Mouse (Mus musculus): Measurements from ENCODE around the gene Napb. TPM values are rescaled to one million over a fixed set of nuclear protein-coding genes. Genes with fewer than 3 reads are reported as not detected.

Napb gene
- polyA plus RNA-seq, 1 experiment from 2014 or later: 0.39 TPM

DNA sequence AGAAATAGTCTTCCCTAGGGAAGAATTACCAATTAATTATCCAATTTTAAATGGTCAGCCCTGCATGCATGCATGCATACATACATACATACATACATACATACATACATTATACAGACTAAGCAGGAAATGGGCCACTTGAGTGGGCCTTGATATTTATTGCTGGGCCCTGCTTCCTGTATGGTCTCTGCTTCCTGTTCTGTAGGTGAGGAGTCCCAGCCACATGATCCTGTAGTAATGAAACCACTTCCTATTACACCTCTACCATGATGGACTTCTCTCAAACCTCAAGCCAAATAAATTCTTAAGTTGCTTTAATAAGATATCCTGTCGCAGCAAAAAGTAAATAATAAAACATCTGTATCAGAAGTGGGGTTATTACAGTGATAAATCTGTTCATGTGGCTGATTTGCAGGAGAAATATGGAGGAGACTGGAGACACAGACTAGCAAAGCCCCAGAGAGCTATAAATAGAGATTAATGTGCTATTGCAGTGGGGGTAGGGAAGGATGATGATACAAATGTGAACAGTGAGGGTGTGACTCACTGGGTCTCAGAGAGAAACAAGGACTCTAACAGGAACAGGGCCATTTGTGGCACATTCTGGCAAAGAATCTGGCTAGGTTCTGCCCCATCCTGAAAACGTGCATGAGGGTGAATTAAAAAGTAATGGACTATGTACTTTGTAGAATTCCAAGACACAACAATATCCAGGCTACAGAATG is 12.8 kb downstream of the Napb start:
- TF ChIP-seq EP300 (IDR thresholded peaks at IDR 0.05; ENCODE audit: low read depth): no peak
- no peak for TF ChIP-seq CTCF (IDR thresholded peaks at IDR 0.05; ENCODE audit: low read depth)
- Histone ChIP-seq H3K27me3 (ENCODE audit: insufficient read depth, low read length) (no peaks in the 10 kb centered on the region), H3K9me3 (ENCODE audit: low read length) (no peaks in the 10 kb centered on the region), H3K27ac (ENCODE audit: low read depth) (no peak overlapping the region), H3K4me3 (ENCODE audit: low read depth, low read length) (no peak overlapping the region), H3K4me1 (ENCODE audit: insufficient read depth) (no peaks in the 10 kb centered on the region), H3K36me3 (replicated peaks; ENCODE audit: insufficient read depth, low read length) (no peaks in the 10 kb centered on the region), H3K9ac (replicated peaks) (no peak overlapping the region), H3K4me2 (ENCODE audit: low read depth, low read length) (no peak overlapping the region)
- DNase-seq: no peak
- ATAC-seq: no peak
- WGBS (ENCODE audit: insufficient replicate concordance): 36% methylated on average over 2 of the region's 2 CpGs

DNA sequence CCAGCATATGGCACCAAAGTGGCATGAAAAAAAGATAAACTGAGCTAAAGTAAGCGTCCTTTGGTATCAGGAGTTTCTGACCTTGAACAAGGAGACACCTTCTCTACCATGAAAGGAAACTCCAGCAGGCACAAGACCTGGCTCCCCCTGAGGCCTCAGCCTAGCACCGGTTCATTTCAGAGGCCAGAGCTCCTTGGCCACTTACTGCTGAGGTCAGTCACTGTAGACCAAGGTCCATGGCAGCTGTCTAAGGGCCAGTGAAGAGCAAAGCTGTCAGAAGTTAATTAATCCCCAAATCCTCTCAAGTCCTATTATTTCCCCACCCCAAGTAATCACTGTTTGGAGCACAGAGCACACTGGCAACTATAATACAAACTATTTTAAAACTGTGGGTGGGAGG is 15.2 kb downstream of the Napb start:
- H3K36me3 ChIP-seq (replicated peaks; ENCODE audit: insufficient read depth, low read length): no peaks in the 10 kb centered on the region
- no peaks in the 10 kb centered on the region for H3K27me3 ChIP-seq (ENCODE audit: insufficient read depth, low read length)
- no peaks in the 10 kb centered on the region for H3K4me1 ChIP-seq (ENCODE audit: insufficient read depth)
- H3K27ac ChIP-seq (ENCODE audit: low read depth): no peak overlapping the region
- WGBS (ENCODE audit: insufficient replicate concordance): 70% methylated on average over 2 of the region's 2 CpGs
- H3K4me3 ChIP-seq (ENCODE audit: low read depth, low read length): no peak overlapping the region
- H3K9ac ChIP-seq (replicated peaks): no peak overlapping the region
- DNase-seq: no peak
- no peak for ATAC-seq
- no peaks in the 10 kb centered on the region for H3K9me3 ChIP-seq (ENCODE audit: low read length)
- H3K4me2 ChIP-seq (ENCODE audit: low read depth, low read length): no peak overlapping the region
- TF ChIP-seq EP300 (IDR thresholded peaks at IDR 0.05; ENCODE audit: low read depth) (no peak), CTCF (IDR thresholded peaks at IDR 0.05; ENCODE audit: low read depth) (no peak)

DNA sequence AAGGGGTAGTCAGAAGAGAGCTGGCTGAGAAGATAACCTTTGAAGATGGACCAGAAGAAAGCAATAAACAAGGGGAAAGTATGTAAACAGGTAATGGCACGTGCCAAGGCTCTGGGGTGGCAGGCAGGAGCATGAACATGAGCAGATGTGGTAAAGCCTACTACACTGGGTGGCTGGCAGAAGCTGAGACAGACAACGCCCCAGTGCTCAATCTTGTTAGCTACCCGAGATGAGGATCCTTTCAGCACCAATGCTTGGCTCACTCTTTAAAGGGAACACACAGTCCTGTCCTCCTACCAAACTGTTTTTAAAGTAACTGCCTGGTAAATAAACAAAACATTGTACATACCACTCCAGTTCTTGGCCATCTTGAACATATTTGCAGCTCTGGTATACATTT is 19.9 kb downstream of the Napb start:
- TF ChIP-seq EP300 (IDR thresholded peaks at IDR 0.05; ENCODE audit: low read depth) (no peak), CTCF (IDR thresholded peaks at IDR 0.05; ENCODE audit: low read depth) (no peak)
- ATAC-seq: no peak
- H3K27me3 ChIP-seq (ENCODE audit: insufficient read depth, low read length): no peaks in the 10 kb centered on the region
- no peak for DNase-seq
- no peak overlapping the region for H3K9ac ChIP-seq (replicated peaks)
- H3K36me3 ChIP-seq (replicated peaks; ENCODE audit: insufficient read depth, low read length): no peaks in the 10 kb centered on the region
- H3K4me1 ChIP-seq (ENCODE audit: insufficient read depth): no peaks in the 10 kb centered on the region
- no peak overlapping the region for H3K27ac ChIP-seq (ENCODE audit: low read depth)
- H3K4me2 ChIP-seq (ENCODE audit: low read depth, low read length): no peak overlapping the region
- no peak overlapping the region for H3K4me3 ChIP-seq (ENCODE audit: low read depth, low read length)
- 74% methylated on average over 3 of the region's 3 CpGs for WGBS (ENCODE audit: insufficient replicate concordance)
- no peaks in the 10 kb centered on the region for H3K9me3 ChIP-seq (ENCODE audit: low read length)

DNA sequence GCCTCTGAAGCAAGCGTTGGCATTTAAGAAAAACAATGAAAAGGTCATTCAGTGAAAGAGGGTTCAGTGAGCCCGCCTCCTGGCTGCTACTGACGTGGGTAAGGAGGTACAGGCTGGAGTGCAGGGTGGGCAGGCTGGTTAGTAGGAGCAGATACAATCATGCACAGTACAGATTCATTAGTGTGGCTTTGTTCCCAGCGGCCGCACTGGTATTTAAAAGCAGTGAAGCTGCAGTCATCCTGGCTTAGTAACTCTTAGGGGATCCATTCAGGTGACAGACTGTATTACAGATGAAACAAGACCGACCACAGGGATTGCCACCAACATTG is 25.1 kb downstream of the Napb start:
- no peak for DNase-seq
- TF ChIP-seq EP300 (IDR thresholded peaks at IDR 0.05; ENCODE audit: low read depth) (no peak), CTCF (IDR thresholded peaks at IDR 0.05; ENCODE audit: low read depth) (no peak)
- no peak overlapping the region for H3K4me2 ChIP-seq (ENCODE audit: low read depth, low read length)
- H3K27ac ChIP-seq (ENCODE audit: low read depth): no peak overlapping the region
- no peaks in the 10 kb centered on the region for H3K4me1 ChIP-seq (ENCODE audit: insufficient read depth)
- 79% methylated on average over 6 of the region's 6 CpGs for WGBS (ENCODE audit: insufficient replicate concordance)
- no peaks in the 10 kb centered on the region for H3K36me3 ChIP-seq (replicated peaks; ENCODE audit: insufficient read depth, low read length)
- ATAC-seq: no peak
- no peaks in the 10 kb centered on the region for H3K27me3 ChIP-seq (ENCODE audit: insufficient read depth, low read length)
- H3K9ac ChIP-seq (replicated peaks): no peak overlapping the region
- no peak overlapping the region for H3K4me3 ChIP-seq (ENCODE audit: low read depth, low read length)
- no peaks in the 10 kb centered on the region for H3K9me3 ChIP-seq (ENCODE audit: low read length)

DNA sequence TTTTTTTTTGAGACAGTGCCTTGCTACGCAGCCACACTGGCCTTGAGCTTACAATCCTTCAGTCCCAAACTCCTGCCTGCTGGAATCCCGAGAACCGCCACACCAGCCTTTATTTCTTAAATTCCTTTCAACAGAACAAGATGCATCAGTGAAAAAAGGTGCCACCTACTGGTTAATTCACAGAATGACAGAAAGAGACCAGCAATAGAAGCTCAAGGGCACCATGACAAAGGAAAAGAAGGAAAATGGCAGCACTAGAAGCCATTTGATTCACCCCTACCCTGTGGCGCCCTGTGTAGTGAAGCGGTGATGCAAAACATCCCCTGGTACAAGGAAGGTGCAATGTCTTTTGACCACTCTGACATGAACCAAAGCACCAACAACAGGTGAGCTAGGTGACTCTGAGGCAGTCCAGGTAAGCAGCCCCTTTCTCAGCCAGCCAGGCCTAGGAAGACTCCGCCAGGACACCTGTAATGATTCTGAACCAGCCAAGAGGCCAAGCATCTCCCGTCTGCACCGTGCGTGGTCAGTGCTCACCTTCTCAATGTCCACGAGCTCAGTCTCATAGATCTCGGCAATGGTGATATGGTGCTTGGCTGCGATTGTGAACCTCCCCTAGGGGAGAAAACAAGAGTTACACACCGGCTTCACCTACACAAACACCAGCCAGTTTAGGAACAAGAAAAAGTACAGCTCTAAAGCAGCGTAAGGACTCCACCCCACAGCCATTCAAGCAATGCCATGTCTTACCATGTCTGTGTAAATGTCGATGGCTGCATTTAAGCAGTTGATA is 25.7 kb downstream of the Napb start:
- 81% methylated on average over 15 of the region's 15 CpGs for WGBS (ENCODE audit: insufficient replicate concordance)
- Histone ChIP-seq H3K9me3 (ENCODE audit: low read length) (no peaks in the 10 kb centered on the region), H3K27me3 (ENCODE audit: insufficient read depth, low read length) (no peaks in the 10 kb centered on the region), H3K4me2 (ENCODE audit: low read depth, low read length) (no peak overlapping the region), H3K36me3 (replicated peaks; ENCODE audit: insufficient read depth, low read length) (no peaks in the 10 kb centered on the region), H3K4me3 (ENCODE audit: low read depth, low read length) (no peak overlapping the region), H3K9ac (replicated peaks) (no peak overlapping the region), H3K27ac (ENCODE audit: low read depth) (no peak overlapping the region), H3K4me1 (ENCODE audit: insufficient read depth) (no peaks in the 10 kb centered on the region)
- peak; percentile 66 for TF ChIP-seq CTCF (IDR thresholded peaks at IDR 0.05; ENCODE audit: low read depth)
- TF ChIP-seq EP300 (IDR thresholded peaks at IDR 0.05; ENCODE audit: low read depth): no peak
- ATAC-seq (no peak), DNase-seq (no peak)

DNA sequence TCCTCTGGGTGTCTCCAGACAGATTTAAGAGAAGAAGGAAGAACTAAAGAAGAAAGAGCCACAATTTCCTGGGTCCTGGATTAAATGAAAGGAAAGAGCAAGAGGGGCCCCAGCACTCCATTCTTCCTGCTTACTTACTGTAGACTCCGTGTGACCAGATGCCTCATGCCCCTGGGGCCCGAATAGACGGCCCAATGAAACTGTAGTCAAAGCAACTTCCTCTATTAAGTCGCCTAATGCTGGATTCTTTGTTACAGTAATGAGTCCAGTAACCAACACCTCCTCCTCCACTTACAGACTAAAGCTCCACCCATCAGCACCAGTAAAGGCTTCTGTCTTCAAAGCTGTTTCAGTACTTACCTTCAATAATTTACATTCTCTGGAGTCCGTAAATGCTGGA is 33.7 kb downstream of the Napb start:
- 54% methylated on average over 5 of the region's 5 CpGs for WGBS (ENCODE audit: insufficient replicate concordance)
- no peaks in the 10 kb centered on the region for H3K27me3 ChIP-seq (ENCODE audit: insufficient read depth, low read length)
- DNase-seq (no peak), ATAC-seq (no peak)
- no peak overlapping the region for H3K27ac ChIP-seq (ENCODE audit: low read depth)
- TF ChIP-seq EP300 (IDR thresholded peaks at IDR 0.05; ENCODE audit: low read depth) (no peak), CTCF (IDR thresholded peaks at IDR 0.05; ENCODE audit: low read depth) (no peak)
- H3K9me3 ChIP-seq (ENCODE audit: low read length): no peaks in the 10 kb centered on the region
- peaks cover 6% of the 10 kb centered on the region for H3K36me3 ChIP-seq (replicated peaks; ENCODE audit: insufficient read depth, low read length)
- H3K4me2 ChIP-seq (ENCODE audit: low read depth, low read length): no peak overlapping the region
- no peak overlapping the region for H3K9ac ChIP-seq (replicated peaks)
- no peaks in the 10 kb centered on the region for H3K4me1 ChIP-seq (ENCODE audit: insufficient read depth)
- H3K4me3 ChIP-seq (ENCODE audit: low read depth, low read length): no peak overlapping the region
